Comparison of ENCODE assay signal across 9 mouse cellular contexts in the genomic region with DNA sequence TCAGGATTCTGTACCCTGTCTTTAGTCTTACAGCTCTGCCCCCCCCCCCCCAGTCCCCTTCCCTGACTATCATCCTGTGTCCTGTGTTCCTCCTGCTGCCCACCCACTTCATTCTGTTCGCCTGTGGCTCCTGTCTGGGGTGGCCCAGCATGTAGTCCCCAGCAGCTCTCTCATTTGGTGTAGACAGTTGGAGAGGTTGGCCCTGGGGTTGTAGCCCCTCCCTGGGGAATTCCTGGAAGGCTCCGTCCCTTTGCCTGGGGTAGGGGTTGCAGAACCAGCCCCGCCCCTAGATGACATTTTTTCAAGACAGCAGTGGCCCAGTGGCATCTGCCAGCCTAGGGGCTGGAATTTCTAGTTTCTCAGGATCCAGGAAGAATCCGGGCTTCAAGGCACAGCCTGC. TPM values are rescaled to one million over a fixed set of nuclear protein-coding genes. Genes with fewer than 3 reads are reported as not detected.
A peak's percentile ranks its signal among the peaks of the same experiment; 100 is the strongest.
DNase-seq lines count a peak whose midpoint lies in the region; ATAC-seq and TF ChIP-seq lines count a peak whose summit lies in the region.
"Had no signal": no experiment of that assay in that cellular context is flagged by ENCODE, and none has a peak within 500 bp of the region (broad histone marks: within the 10 kb centered on the region; RNA-seq: fewer than 3 reads in every experiment).

No protein-coding gene starts in this region.

- peaks cover 6% of the 10 kb centered on the region; the same call in 1 of the 2 replicates for H3K36me3 ChIP-seq in embryonic facial prominence, embryonic 12.5 days
- peaks cover 23% of the 10 kb centered on the region for H3K36me3 ChIP-seq in limb, embryonic 10.5 days
- H3K36me3 ChIP-seq in neural tube, embryonic 14.5 days (ENCODE audit: control insufficient read depth, insufficient read depth, low read length): no peaks in the 10 kb centered on the region

- peak overlapping the region; percentile 75 for H3K9ac ChIP-seq in embryonic facial prominence, embryonic 12.5 days
- H3K9ac ChIP-seq in neural tube, embryonic 14.5 days (replicated peaks; ENCODE audit: low read depth, low read length): peak overlapping the region; percentile 75

- intact Hi-C loops in left cerebral cortex, adult 2 months (cut with DNase I): no loop called here
- intact Hi-C loops in left cerebral cortex, postnatal 4 days (cut with DNase I): no loop called here

- H3K4me3 ChIP-seq in left cerebral cortex, adult 2 months: peak overlapping the region; percentile 91
- peak overlapping the region; percentile 74 for H3K4me3 ChIP-seq in embryonic facial prominence, embryonic 12.5 days
- H3K4me3 ChIP-seq in limb, embryonic 10.5 days: peak overlapping the region; percentile 82
- H3K4me3 ChIP-seq in neural tube, embryonic 14.5 days (ENCODE audit: low read depth, low read length): peak overlapping the region; percentile 67

- ATAC-seq in embryonic facial prominence, embryonic 12.5 days (ENCODE audit: insufficient number of reproducible peaks, insufficient read depth, low FRiP score, low TSS enrichment): no peak; the same call in 1 of the 2 replicates
- no peak for ATAC-seq in neural tube, embryonic 14.5 days (ENCODE audit: low read depth)
- no peak for ATAC-seq in megakaryocyte-erythroid progenitor cell, adult 5-6 weeks (replicated peaks; ENCODE audit: low FRiP score, low TSS enrichment, poor library complexity, severe bottlenecking)

- H3K4me2 ChIP-seq in embryonic facial prominence, embryonic 12.5 days (replicated peaks): peak overlapping the region; percentile 98
- peak overlapping the region; percentile 85 for H3K4me2 ChIP-seq in neural tube, embryonic 14.5 days (ENCODE audit: low read depth, low read length)

- no peaks in the 10 kb centered on the region for H3K9me3 ChIP-seq in embryonic facial prominence, embryonic 12.5 days
- H3K9me3 ChIP-seq in limb, embryonic 10.5 days (replicated peaks): no peaks in the 10 kb centered on the region
- no peaks in the 10 kb centered on the region for H3K9me3 ChIP-seq in neural tube, embryonic 14.5 days (ENCODE audit: control insufficient read depth, low read length)

- no peak for DNase-seq in left cerebral cortex, adult 2 months (ENCODE audit: extremely low spot score in 1 of 2, low spot score in 2 of 2)
- DNase-seq in left cerebral cortex, postnatal 4 days: no peak
- no peak for DNase-seq in limb, embryonic 10.5 days (ENCODE audit: low spot score)
- DNase-seq in frontal cortex, postnatal 36 days (ENCODE audit: low spot score in 2 of 2): no peak
- DNase-seq in ovary, adult 18-20 months (ENCODE audit: low spot score): no peak
- DNase-seq: adrenal gland, adult 8-10 months had no signal

- peaks cover 25% of the 10 kb centered on the region for H3K4me1 ChIP-seq in embryonic facial prominence, embryonic 12.5 days
- peaks cover 75% of the 10 kb centered on the region for H3K4me1 ChIP-seq in limb, embryonic 10.5 days
- 0 out of 2 replicates have a peak, but pooled peaks cover 6% of the 10 kb centered on the region for H3K4me1 ChIP-seq in neural tube, embryonic 14.5 days (ENCODE audit: control insufficient read depth, insufficient read depth, low read length)

- H3K27me3 ChIP-seq in embryonic facial prominence, embryonic 12.5 days: peaks cover 6% of the 10 kb centered on the region
- peaks cover 43% of the 10 kb centered on the region for H3K27me3 ChIP-seq in limb, embryonic 10.5 days (ENCODE audit: low read depth, poor library complexity, severe bottlenecking)
- 0 out of 2 replicates have a peak, but pooled peaks cover 3% of the 10 kb centered on the region for H3K27me3 ChIP-seq in neural tube, embryonic 14.5 days (ENCODE audit: control insufficient read depth, insufficient read depth, low read length)

- 24% methylated on average over 4 of the region's 4 CpGs for WGBS in embryonic facial prominence, embryonic 12.5 days
- 43% methylated on average over 4 of the region's 4 CpGs for WGBS in limb, embryonic 10.5 days
- 33% methylated on average over 4 of the region's 4 CpGs for WGBS in neural tube, embryonic 14.5 days

- no peak for TF ChIP-seq CTCF in left cerebral cortex, adult 2 months (IDR thresholded peaks at IDR 0.05)

- no peak overlapping the region for H3K27ac ChIP-seq in left cerebral cortex, adult 2 months
- H3K27ac ChIP-seq in embryonic facial prominence, embryonic 12.5 days: no peak overlapping the region
- no peak overlapping the region for H3K27ac ChIP-seq in limb, embryonic 10.5 days
- H3K27ac ChIP-seq in neural tube, embryonic 14.5 days (ENCODE audit: low read depth, low read length): no peak overlapping the region

RNA-seq across cellular contexts. Expression of a gene that starts 0.9 kb away (rescaled TPM):
- 10 to 100 TPM; 38.2 to 40.2 TPM for total RNA-seq in left cerebral cortex, adult 2 months (2021)
- 10 to 100 TPM; 29.6 to 29.7 TPM for total RNA-seq in left cerebral cortex, postnatal 4 days (2021)
- polyA plus RNA-seq in embryonic facial prominence, embryonic 12.5 days (2016; fragmentation: Nextera tagmentation; extraction: Ambion mirVana): 13.9 and 14.5 TPM in 2 replicates
- 7.6 and 8.8 TPM in 2 replicates for polyA plus RNA-seq in limb, embryonic 10.5 days (2016; fragmentation: Nextera tagmentation; extraction: Ambion mirVana)
- polyA plus RNA-seq in neural tube, embryonic 14.5 days (2014; fragmentation: Nextera tagmentation; extraction: Ambion mirVana): 8.4 and 8.7 TPM in 2 replicates
- 15.7 and 16.4 TPM in 2 replicates for total RNA-seq in megakaryocyte-erythroid progenitor cell, adult 5-6 weeks (2014; fragmentation: Nextera tagmentation)
- 13.9 and 14.1 TPM in 2 replicates for total RNA-seq in megakaryocyte-erythroid progenitor cell, adult 5-6 weeks (2017)

RNA-seq across cellular contexts. Expression of a gene that starts 7.4 kb away (rescaled TPM):
- 1 to 10 TPM in 1 of 2 experiments, under 1 TPM in 1; 1.00 to 1.3 TPM for total RNA-seq in left cerebral cortex, adult 2 months (2021)
- 1 to 10 TPM; 1.3 to 1.4 TPM for total RNA-seq in left cerebral cortex, postnatal 4 days (2021)
- 0.73 and 0.82 TPM in 2 replicates for polyA plus RNA-seq in embryonic facial prominence, embryonic 12.5 days (2016; fragmentation: Nextera tagmentation; extraction: Ambion mirVana)
- polyA plus RNA-seq in limb, embryonic 10.5 days (2016; fragmentation: Nextera tagmentation; extraction: Ambion mirVana): 0.24 and 0.38 TPM in 2 replicates
- polyA plus RNA-seq in neural tube, embryonic 14.5 days (2014; fragmentation: Nextera tagmentation; extraction: Ambion mirVana): 0.39 and 0.42 TPM in 2 replicates
- 0.70 TPM in 1 of 2 replicates, not detected in the other for total RNA-seq in megakaryocyte-erythroid progenitor cell, adult 5-6 weeks (2014; fragmentation: Nextera tagmentation)
- 1.9 TPM in 1 of 2 replicates, not detected in the other for total RNA-seq in megakaryocyte-erythroid progenitor cell, adult 5-6 weeks (2017)

RNA-seq across cellular contexts. Expression of a gene that starts 7.9 kb away (rescaled TPM):
- total RNA-seq in left cerebral cortex, adult 2 months (2021): 10 to 100 TPM; 27.3 to 29.5 TPM
- total RNA-seq in left cerebral cortex, postnatal 4 days (2021): 10 to 100 TPM; 23.5 to 26.8 TPM
- polyA plus RNA-seq in embryonic facial prominence, embryonic 12.5 days (2016; fragmentation: Nextera tagmentation; extraction: Ambion mirVana): 130 and 132 TPM in 2 replicates
- 99.6 and 114 TPM in 2 replicates for polyA plus RNA-seq in limb, embryonic 10.5 days (2016; fragmentation: Nextera tagmentation; extraction: Ambion mirVana)
- polyA plus RNA-seq in neural tube, embryonic 14.5 days (2014; fragmentation: Nextera tagmentation; extraction: Ambion mirVana): 29.9 and 38.0 TPM in 2 replicates
- total RNA-seq in megakaryocyte-erythroid progenitor cell, adult 5-6 weeks (2014; fragmentation: Nextera tagmentation): 25.7 and 37.6 TPM in 2 replicates
- 44.2 and 61.1 TPM in 2 replicates for total RNA-seq in megakaryocyte-erythroid progenitor cell, adult 5-6 weeks (2017)

RNA-seq across cellular contexts. Expression of a gene that starts 15.1 kb away (rescaled TPM):
- total RNA-seq in left cerebral cortex, adult 2 months (2021): 1 to 10 TPM; 1.7 to 2.1 TPM
- under 1 TPM; 0.12 to 0.28 TPM for total RNA-seq in left cerebral cortex, postnatal 4 days (2021)
- polyA plus RNA-seq in embryonic facial prominence, embryonic 12.5 days (2016; fragmentation: Nextera tagmentation; extraction: Ambion mirVana): not detected in 2 replicates
- polyA plus RNA-seq in limb, embryonic 10.5 days (2016; fragmentation: Nextera tagmentation; extraction: Ambion mirVana): 0.09 TPM in 1 of 2 replicates, not detected in the other
- polyA plus RNA-seq in neural tube, embryonic 14.5 days (2014; fragmentation: Nextera tagmentation; extraction: Ambion mirVana): 0.05 and 0.08 TPM in 2 replicates
- total RNA-seq in megakaryocyte-erythroid progenitor cell, adult 5-6 weeks (2014; fragmentation: Nextera tagmentation): not detected in 2 replicates
- total RNA-seq in megakaryocyte-erythroid progenitor cell, adult 5-6 weeks (2017): not detected in 2 replicates

RNA-seq across cellular contexts. Expression of a gene that starts 20.1 kb away (rescaled TPM):
- total RNA-seq in left cerebral cortex, adult 2 months (2021): 10 to 100 TPM; 69.1 to 70.6 TPM
- 100 to 1,000 TPM; 109 to 112 TPM for total RNA-seq in left cerebral cortex, postnatal 4 days (2021)
- 140 and 143 TPM in 2 replicates for polyA plus RNA-seq in embryonic facial prominence, embryonic 12.5 days (2016; fragmentation: Nextera tagmentation; extraction: Ambion mirVana)
- 134 and 148 TPM in 2 replicates for polyA plus RNA-seq in limb, embryonic 10.5 days (2016; fragmentation: Nextera tagmentation; extraction: Ambion mirVana)
- 114 and 125 TPM in 2 replicates for polyA plus RNA-seq in neural tube, embryonic 14.5 days (2014; fragmentation: Nextera tagmentation; extraction: Ambion mirVana)
- total RNA-seq in megakaryocyte-erythroid progenitor cell, adult 5-6 weeks (2014; fragmentation: Nextera tagmentation): 28.5 and 50.0 TPM in 2 replicates
- 12.2 and 14.9 TPM in 2 replicates for total RNA-seq in megakaryocyte-erythroid progenitor cell, adult 5-6 weeks (2017)
